Mouse (Mus musculus): ENCODE results near the gene Mpped2. TPM values are rescaled to one million over a fixed set of nuclear protein-coding genes. Genes with fewer than 3 reads are reported as not detected.
A peak's percentile ranks its signal among the peaks of the same experiment; 100 is the strongest.

Gene Mpped2
- polyA plus RNA-seq, 1 experiment from 2014 or later = 36.7 TPM

DNA sequence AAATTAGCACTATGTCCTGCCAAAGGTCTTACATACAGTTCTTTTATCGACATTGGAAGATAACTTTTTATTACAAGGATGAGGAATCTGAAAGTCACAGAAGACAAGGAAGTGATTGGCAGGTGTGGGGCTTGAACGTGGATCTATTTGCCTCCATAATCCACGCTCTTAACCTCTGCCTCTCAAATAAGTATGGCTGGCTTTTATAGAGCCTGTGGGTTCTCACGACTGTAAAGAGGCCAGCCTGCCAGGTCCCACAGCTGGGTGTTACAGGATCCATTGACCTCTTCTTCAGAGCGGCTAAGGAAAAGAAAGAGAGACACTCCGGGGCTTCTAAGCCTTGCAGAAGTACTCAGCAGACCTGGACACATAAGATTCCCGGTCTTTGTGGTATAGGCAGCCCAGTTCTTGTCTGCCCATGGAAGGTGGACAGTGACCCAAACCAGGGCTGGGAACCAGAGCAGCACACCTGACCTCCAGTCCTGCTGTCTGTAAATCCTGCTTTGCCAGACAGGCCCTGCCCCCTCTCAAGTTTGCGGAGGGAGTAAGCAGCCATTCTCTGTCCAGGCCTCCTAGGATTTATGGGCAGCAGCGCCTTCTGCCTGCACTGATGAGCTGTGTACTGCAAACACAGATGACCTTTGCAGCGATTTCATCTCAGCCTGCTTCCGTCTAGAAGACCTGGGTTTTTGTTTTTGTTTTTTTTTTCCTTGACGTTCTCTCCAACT, 162.7 kb downstream of the Mpped2 start:
- H3K4me2 ChIP-seq (replicated peaks; ENCODE audit: low read depth, low read length) = no peak overlapping the region
- peak overlapping the region; percentile 25; the same call in 1 of the 2 replicates for H3K27ac ChIP-seq (ENCODE audit: low read depth, low read length)
- no peaks in the 10 kb centered on the region for H3K9me3 ChIP-seq (ENCODE audit: control insufficient read depth, low read length)
- no peaks in the 10 kb centered on the region for H3K27me3 ChIP-seq (ENCODE audit: control insufficient read depth, insufficient read depth, low read length)
- no peak overlapping the region for H3K4me3 ChIP-seq (ENCODE audit: low read length)
- peak; percentile 63 for ATAC-seq (ENCODE audit: low FRiP score, low TSS enrichment)
- no peak overlapping the region; the same call in 1 of the 2 replicates for H3K9ac ChIP-seq (ENCODE audit: low read depth, low read length)
- H3K36me3 ChIP-seq (ENCODE audit: control insufficient read depth, insufficient read depth, low read length) = no peaks in the 10 kb centered on the region
- peaks cover 36% of the 10 kb centered on the region for H3K4me1 ChIP-seq (ENCODE audit: control insufficient read depth, insufficient read depth, low read length)
- WGBS = 15% methylated on average over 12 of the region's 12 CpGs

DNA sequence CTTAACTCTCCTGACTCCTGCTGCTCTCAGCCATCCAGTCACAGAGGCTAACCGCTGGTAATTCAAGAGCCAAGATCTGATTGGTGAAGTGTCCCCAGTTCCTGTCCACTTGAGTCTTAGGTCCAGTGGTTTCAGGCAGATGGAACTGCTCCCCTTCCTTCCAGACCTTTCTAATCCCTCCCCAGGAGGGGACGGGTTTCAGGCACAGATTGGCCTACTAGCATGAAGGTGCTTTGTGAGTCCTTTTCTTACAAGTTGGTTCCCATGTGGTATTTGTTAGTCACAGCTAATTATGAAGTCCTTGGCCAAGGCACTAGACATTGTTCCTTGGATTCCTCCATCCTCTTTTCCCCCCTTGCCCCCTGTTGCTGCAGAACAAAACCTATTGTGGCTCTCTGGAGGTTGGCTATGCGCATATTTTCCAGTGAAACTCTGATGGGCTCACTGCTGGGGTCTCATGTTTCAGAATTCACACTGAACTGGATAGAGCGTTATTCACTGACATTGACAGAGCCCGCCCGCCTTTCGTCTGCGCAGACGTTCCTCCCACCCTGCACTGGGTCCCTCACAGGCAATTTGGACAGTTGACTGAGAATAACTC, 163.4 kb downstream of the Mpped2 start:
- Histone ChIP-seq H3K36me3 (ENCODE audit: control insufficient read depth, insufficient read depth, low read length) (no peaks in the 10 kb centered on the region), H3K4me3 (ENCODE audit: low read length) (no peak overlapping the region), H3K4me1 (ENCODE audit: control insufficient read depth, insufficient read depth, low read length) (peaks cover 36% of the 10 kb centered on the region), H3K4me2 (replicated peaks; ENCODE audit: low read depth, low read length) (no peak overlapping the region), H3K9ac (ENCODE audit: low read depth, low read length) (no peak overlapping the region; the same call in 1 of the 2 replicates), H3K9me3 (ENCODE audit: control insufficient read depth, low read length) (no peaks in the 10 kb centered on the region), H3K27ac (ENCODE audit: low read depth, low read length) (peak overlapping the region; percentile 25; the same call in 1 of the 2 replicates), H3K27me3 (ENCODE audit: control insufficient read depth, insufficient read depth, low read length) (no peaks in the 10 kb centered on the region)
- 18% methylated on average over 9 of the region's 9 CpGs for WGBS
- ATAC-seq (ENCODE audit: low FRiP score, low TSS enrichment) = 0 out of 2 replicates have a peak, but pooled peaks have one; percentile 10

DNA sequence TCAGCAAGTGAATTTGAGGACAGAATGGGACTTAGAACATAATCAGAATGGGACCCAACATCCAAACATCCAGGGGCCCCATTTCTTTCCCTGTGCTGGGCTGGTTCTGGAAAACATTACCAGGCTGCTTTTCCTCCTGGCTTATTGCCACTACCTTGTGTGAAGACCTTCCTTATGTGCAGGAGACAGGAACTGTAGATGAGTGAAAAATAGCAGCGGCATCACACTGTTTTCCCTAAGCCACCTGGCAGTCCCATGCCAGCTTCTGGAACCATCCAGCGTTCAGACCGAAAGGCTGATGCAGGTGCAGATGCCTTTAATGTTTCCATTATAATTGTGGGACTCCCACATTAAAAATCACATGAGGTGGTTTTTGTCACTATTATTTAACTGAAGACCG, 164.2 kb downstream of the Mpped2 start:
- Histone ChIP-seq H3K27me3 (ENCODE audit: control insufficient read depth, insufficient read depth, low read length) (no peaks in the 10 kb centered on the region), H3K9me3 (ENCODE audit: control insufficient read depth, low read length) (no peaks in the 10 kb centered on the region), H3K27ac (ENCODE audit: low read depth, low read length) (no peak overlapping the region), H3K9ac (ENCODE audit: low read depth, low read length) (no peak overlapping the region), H3K4me2 (replicated peaks; ENCODE audit: low read depth, low read length) (no peak overlapping the region), H3K36me3 (ENCODE audit: control insufficient read depth, insufficient read depth, low read length) (no peaks in the 10 kb centered on the region), H3K4me3 (ENCODE audit: low read length) (no peak overlapping the region), H3K4me1 (ENCODE audit: control insufficient read depth, insufficient read depth, low read length) (peaks cover 36% of the 10 kb centered on the region)
- no peak for ATAC-seq (ENCODE audit: low FRiP score, low TSS enrichment)
- WGBS = 74% methylated on average over 4 of the region's 4 CpGs

DNA sequence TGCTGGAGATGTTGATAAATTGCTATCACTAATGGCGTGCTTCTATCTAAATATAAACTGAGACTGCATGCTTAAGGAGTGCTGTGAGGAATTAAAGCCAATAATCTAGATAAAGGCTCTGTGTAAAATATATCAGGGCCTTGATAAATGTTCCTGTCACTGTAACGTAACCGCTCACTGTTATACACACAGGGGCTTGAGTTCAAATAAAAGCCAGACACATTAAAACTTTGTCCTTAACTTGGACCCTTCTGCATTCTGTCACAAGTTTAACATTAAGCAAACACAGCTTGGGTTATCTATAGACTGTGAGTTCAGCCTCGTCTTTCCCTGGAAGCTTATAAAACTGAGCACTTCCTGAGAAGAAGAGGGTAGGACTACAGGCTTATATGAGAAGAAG, 164.6 kb downstream of the Mpped2 start:
- Histone ChIP-seq H3K4me2 (replicated peaks; ENCODE audit: low read depth, low read length) (no peak overlapping the region), H3K4me3 (ENCODE audit: low read length) (no peak overlapping the region), H3K36me3 (ENCODE audit: control insufficient read depth, insufficient read depth, low read length) (no peaks in the 10 kb centered on the region), H3K27ac (ENCODE audit: low read depth, low read length) (peak overlapping the region; percentile 39; the same call in 1 of the 2 replicates), H3K27me3 (ENCODE audit: control insufficient read depth, insufficient read depth, low read length) (no peaks in the 10 kb centered on the region), H3K9me3 (ENCODE audit: control insufficient read depth, low read length) (no peaks in the 10 kb centered on the region), H3K9ac (ENCODE audit: low read depth, low read length) (no peak overlapping the region), H3K4me1 (ENCODE audit: control insufficient read depth, insufficient read depth, low read length) (peaks cover 36% of the 10 kb centered on the region)
- 48% methylated on average over 4 of the region's 4 CpGs for WGBS
- peak; percentile 53; the same call in 1 of the 2 replicates for ATAC-seq (ENCODE audit: low FRiP score, low TSS enrichment)

DNA sequence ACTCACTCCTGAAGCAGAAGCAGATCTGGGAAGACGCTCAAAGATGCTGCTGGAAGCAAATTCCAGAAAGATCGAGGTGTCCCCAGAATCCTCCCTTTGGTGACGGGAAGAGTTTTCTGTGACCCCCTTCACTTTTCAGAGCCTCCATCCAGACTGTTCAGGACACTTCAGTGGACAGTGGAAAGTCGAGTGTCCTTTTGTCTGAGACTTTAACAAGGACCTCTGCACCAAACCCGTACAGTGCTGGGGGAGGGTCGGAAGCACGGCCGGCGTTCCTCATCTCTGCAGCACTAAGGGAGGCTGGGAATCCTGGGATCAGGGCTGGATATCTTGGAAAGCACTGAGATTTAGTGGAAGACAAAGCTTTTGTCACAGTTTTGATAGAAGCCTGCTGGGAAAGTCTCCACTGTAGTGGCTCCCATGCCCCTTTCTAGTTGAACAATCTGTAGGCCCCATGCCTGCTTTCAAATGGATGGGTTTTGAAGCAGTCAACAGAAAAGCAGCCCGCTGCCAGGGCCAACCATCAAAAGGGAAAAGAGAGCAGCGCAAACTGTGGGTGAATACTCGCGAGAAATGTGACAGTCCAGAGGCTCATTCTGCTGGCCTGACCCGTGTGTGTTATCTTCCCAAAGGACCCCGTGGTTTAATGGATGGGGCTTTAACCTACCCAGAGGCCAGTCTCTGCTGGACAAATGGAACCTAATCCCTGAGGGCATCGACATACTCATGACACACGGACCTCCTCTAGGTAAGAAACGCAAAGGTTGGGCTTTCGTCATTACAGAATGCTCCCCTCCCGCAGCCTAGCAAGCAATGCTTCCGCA, 168.0 kb downstream of the Mpped2 start:
- H3K9ac ChIP-seq (ENCODE audit: low read depth, low read length) = no peak overlapping the region
- H3K4me1 ChIP-seq (ENCODE audit: control insufficient read depth, insufficient read depth, low read length) = peaks cover 37% of the 10 kb centered on the region
- no peak for ATAC-seq (ENCODE audit: low FRiP score, low TSS enrichment)
- no peaks in the 10 kb centered on the region for H3K9me3 ChIP-seq (ENCODE audit: control insufficient read depth, low read length)
- H3K4me2 ChIP-seq (replicated peaks; ENCODE audit: low read depth, low read length) = no peak overlapping the region
- H3K4me3 ChIP-seq (ENCODE audit: low read length) = no peak overlapping the region
- WGBS = 73% methylated on average over 21 of the region's 21 CpGs
- no peaks in the 10 kb centered on the region for H3K36me3 ChIP-seq (ENCODE audit: control insufficient read depth, insufficient read depth, low read length)
- H3K27ac ChIP-seq (ENCODE audit: low read depth, low read length) = no peak overlapping the region
- no peaks in the 10 kb centered on the region for H3K27me3 ChIP-seq (ENCODE audit: control insufficient read depth, insufficient read depth, low read length)

DNA sequence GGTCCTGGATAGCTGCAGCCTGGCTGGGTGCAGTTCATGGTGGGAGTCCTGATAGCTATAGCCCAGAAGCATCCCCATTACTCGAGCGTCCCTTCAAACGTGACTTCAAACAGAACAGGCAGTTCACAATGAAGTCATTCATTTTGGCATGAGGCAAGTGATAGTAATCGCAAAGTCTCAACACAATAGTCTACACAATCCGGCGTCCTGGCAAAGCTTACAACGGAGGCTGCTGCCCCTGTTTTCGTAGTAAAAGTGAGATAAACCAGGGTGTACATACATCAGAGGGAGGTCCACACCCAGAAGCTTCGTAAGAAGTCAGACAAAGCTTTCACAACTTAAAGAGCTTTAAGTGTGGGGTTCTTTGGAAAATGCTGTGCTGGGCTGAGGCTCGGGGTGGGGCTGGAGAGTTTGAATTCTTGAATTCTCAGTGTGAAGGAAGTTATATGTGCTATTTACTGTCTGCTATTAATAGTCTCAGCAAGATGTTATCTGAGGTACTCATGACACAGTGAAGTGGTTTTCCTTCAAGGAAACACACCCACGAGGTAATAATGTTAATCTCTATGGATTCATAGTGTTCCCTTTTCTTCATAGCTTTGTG, 170.1 kb downstream of the Mpped2 start:
- no peaks in the 10 kb centered on the region for H3K36me3 ChIP-seq (ENCODE audit: control insufficient read depth, insufficient read depth, low read length)
- no peak overlapping the region for H3K4me3 ChIP-seq (ENCODE audit: low read length)
- H3K9me3 ChIP-seq (ENCODE audit: control insufficient read depth, low read length) = no peaks in the 10 kb centered on the region
- no peak overlapping the region for H3K27ac ChIP-seq (ENCODE audit: low read depth, low read length)
- peaks cover 21% of the 10 kb centered on the region for H3K4me1 ChIP-seq (ENCODE audit: control insufficient read depth, insufficient read depth, low read length)
- 71% methylated on average over 11 of the region's 11 CpGs for WGBS
- no peak overlapping the region for H3K4me2 ChIP-seq (replicated peaks; ENCODE audit: low read depth, low read length)
- no peaks in the 10 kb centered on the region for H3K27me3 ChIP-seq (ENCODE audit: control insufficient read depth, insufficient read depth, low read length)
- no peak for ATAC-seq (ENCODE audit: low FRiP score, low TSS enrichment)
- no peak overlapping the region for H3K9ac ChIP-seq (ENCODE audit: low read depth, low read length)

DNA sequence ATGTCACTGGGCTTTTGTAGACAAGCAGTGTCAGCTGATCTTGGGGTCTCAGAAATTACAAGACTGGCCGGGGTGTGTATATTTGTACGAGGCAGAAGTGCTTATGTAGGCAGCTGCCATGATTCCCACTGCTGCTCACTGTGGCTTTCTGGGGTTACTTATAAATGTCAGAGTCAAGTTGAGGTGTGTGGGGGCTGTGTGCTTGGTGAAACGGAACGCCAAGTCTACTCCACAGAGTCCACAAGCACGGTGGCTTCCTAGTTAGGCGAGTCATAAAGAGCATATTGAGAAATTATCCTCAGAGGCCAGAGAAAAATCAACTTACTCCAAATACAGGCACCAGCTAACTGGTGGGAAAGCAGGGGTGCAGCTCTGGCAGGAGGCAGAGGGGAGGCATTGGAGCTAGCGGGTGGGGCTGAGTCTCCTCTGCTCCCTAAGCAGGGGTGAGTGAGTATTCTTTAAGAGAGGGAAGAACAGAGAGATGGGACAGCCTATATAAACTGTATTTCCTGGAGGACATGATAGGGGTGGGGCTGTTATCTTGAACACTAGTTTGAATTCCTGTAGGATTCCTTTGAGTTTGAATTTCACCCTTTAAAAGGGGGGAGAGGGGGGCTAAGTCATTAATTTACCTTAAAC, 172.2 kb downstream of the Mpped2 start:
- Histone ChIP-seq H3K4me3 (ENCODE audit: low read length) (no peak overlapping the region), H3K9me3 (ENCODE audit: control insufficient read depth, low read length) (no peaks in the 10 kb centered on the region), H3K4me2 (replicated peaks; ENCODE audit: low read depth, low read length) (no peak overlapping the region), H3K9ac (ENCODE audit: low read depth, low read length) (no peak overlapping the region), H3K4me1 (ENCODE audit: control insufficient read depth, insufficient read depth, low read length) (peaks cover 19% of the 10 kb centered on the region), H3K27me3 (ENCODE audit: control insufficient read depth, insufficient read depth, low read length) (no peaks in the 10 kb centered on the region), H3K36me3 (ENCODE audit: control insufficient read depth, insufficient read depth, low read length) (no peaks in the 10 kb centered on the region), H3K27ac (ENCODE audit: low read depth, low read length) (0 out of 2 replicates have a peak overlapping the region, but pooled peaks have one; percentile 14)
- 0 out of 2 replicates have a peak, but pooled peaks have one; percentile 29 for ATAC-seq (ENCODE audit: low FRiP score, low TSS enrichment)
- WGBS = 33% methylated on average over 7 of the region's 7 CpGs

DNA sequence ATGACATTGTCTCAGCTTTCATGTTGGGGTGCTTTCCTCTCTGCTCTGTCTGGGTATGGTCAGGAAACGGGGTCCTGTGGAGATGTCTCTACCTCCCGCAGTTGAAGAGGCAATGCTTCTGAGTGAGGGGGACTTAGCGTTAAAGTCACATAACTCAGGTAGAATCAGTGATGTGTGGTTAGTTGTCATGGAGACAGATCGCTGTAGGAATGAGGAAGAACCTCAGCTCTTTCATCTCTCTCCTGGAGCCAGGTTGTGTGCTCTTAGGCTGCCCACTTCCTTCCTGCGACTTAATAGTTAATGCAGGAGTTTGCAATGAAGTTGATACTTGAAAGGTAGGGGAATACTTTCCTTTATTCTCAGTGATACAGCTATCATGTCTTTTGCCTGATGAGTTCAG, 173.2 kb downstream of the Mpped2 start:
- ATAC-seq (ENCODE audit: low FRiP score, low TSS enrichment) = peak; percentile 33; the same call in 1 of the 2 replicates
- no peak overlapping the region for H3K9ac ChIP-seq (ENCODE audit: low read depth, low read length)
- H3K4me2 ChIP-seq (replicated peaks; ENCODE audit: low read depth, low read length) = no peak overlapping the region
- H3K4me1 ChIP-seq (ENCODE audit: control insufficient read depth, insufficient read depth, low read length) = peaks cover 19% of the 10 kb centered on the region
- no peaks in the 10 kb centered on the region for H3K9me3 ChIP-seq (ENCODE audit: control insufficient read depth, low read length)
- no peaks in the 10 kb centered on the region for H3K27me3 ChIP-seq (ENCODE audit: control insufficient read depth, insufficient read depth, low read length)
- H3K4me3 ChIP-seq (ENCODE audit: low read length) = no peak overlapping the region
- peak overlapping the region; percentile 30; the same call in 1 of the 2 replicates for H3K27ac ChIP-seq (ENCODE audit: low read depth, low read length)
- no peaks in the 10 kb centered on the region for H3K36me3 ChIP-seq (ENCODE audit: control insufficient read depth, insufficient read depth, low read length)
- WGBS = 41% methylated on average over 5 of the region's 5 CpGs
